Mouse (Mus musculus): ENCODE results near the gene Pttg1ip.

Pttg1ip gene

GRCm38 (mm10) chr10:77569481-77569880, 12.0 kb upstream of the Pttg1ip start:
- no peak for DNase-seq (ENCODE audit: low spot score in 2 of 2)

GRCm38 (mm10) chr10:77569973-77570658, 11.4 kb upstream of the Pttg1ip start:
- no peak for DNase-seq (ENCODE audit: low spot score in 2 of 2)

- no peak for DNase-seq (ENCODE audit: low spot score in 2 of 2)
Observed at GRCm38 (mm10) chr10:77572225-77572624, 9.3 kb upstream of the Pttg1ip start.

GRCm38 (mm10) chr10:77573162-77573561, 8.4 kb upstream of the Pttg1ip start:
- no peak for DNase-seq (ENCODE audit: low spot score in 2 of 2)

GRCm38 (mm10) chr10:77580027-77580920, 1.2 kb upstream of the Pttg1ip start:
- no peak for DNase-seq (ENCODE audit: low spot score in 2 of 2)

GRCm38 (mm10) chr10:77581023-77581407, 505 bp upstream of the Pttg1ip start:
- no peak for DNase-seq (ENCODE audit: low spot score in 2 of 2)

GRCm38 (mm10) chr10:77582285-77582618, 732 bp downstream of the Pttg1ip start:
- DNase-seq (ENCODE audit: low spot score in 2 of 2) = no peak

GRCm38 (mm10) chr10:77583795-77584422, 2.4 kb downstream of the Pttg1ip start:
- DNase-seq (ENCODE audit: low spot score in 2 of 2) = no peak

- DNase-seq (ENCODE audit: low spot score in 2 of 2) = no peak
Observed at GRCm38 (mm10) chr10:77586637-77587036, 5.1 kb downstream of the Pttg1ip start.

GRCm38 (mm10) chr10:77587091-77587775, 5.7 kb downstream of the Pttg1ip start:
- no peak for DNase-seq (ENCODE audit: low spot score in 2 of 2)

- no peak for DNase-seq (ENCODE audit: low spot score in 2 of 2)
Observed at GRCm38 (mm10) chr10:77588036-77588435, 6.5 kb downstream of the Pttg1ip start.

GRCm38 (mm10) chr10:77589117-77589516, 7.6 kb downstream of the Pttg1ip start:
- no peak for DNase-seq (ENCODE audit: low spot score in 2 of 2)

GRCm38 (mm10) chr10:77589749-77590148, 8.2 kb downstream of the Pttg1ip start:
- no peak for DNase-seq (ENCODE audit: low spot score in 2 of 2)

- DNase-seq (ENCODE audit: low spot score in 2 of 2) = no peak
Observed at GRCm38 (mm10) chr10:77590812-77591211, 9.3 kb downstream of the Pttg1ip start.

- peak; percentile 54 to 70 for DNase-seq (ENCODE audit: low spot score in 2 of 2)
Observed at GRCm38 (mm10) chr10:77591546-77591945, 10.0 kb downstream of the Pttg1ip start.

- no peak for DNase-seq (ENCODE audit: low spot score in 2 of 2)
Observed at GRCm38 (mm10) chr10:77596060-77596459, 14.5 kb downstream of the Pttg1ip start.

- no peak for DNase-seq (ENCODE audit: low spot score in 2 of 2)
Observed at GRCm38 (mm10) chr10:77603021-77603420, 21.5 kb downstream of the Pttg1ip start.

GRCm38 (mm10) chr10:77604111-77604510, 22.6 kb downstream of the Pttg1ip start:
- no peak for DNase-seq (ENCODE audit: low spot score in 2 of 2)

- DNase-seq (ENCODE audit: low spot score in 2 of 2) = no peak
Observed at GRCm38 (mm10) chr10:77604958-77605357, 23.4 kb downstream of the Pttg1ip start.

GRCm38 (mm10) chr10:77605368-77605767, 23.8 kb downstream of the Pttg1ip start:
- no peak for DNase-seq (ENCODE audit: low spot score in 2 of 2)

GRCm38 (mm10) chr10:77605908-77606826, 24.6 kb downstream of the Pttg1ip start, which contains the start of the genes Sumo3 and Gm49325:
Gene Sumo3, plus strand, starts transcription at chr10:77606097.
Gene Gm49325, plus strand, starts transcription at chr10:77606197.
- DNase-seq (ENCODE audit: low spot score in 2 of 2) = peak; percentile 88 to 90

All from frontal cortex, postnatal 14 days (tissue).